Mouse (Mus musculus) naive thymus-derived CD4-positive, alpha-beta T cell, adult 5 months (primary cell): ENCODE measurements around the gene Spata2. TPM values are rescaled to one million over a fixed set of nuclear protein-coding genes. Genes with fewer than 3 reads are reported as not detected.

Experiments used
- polyA plus RNA-seq: library from polyadenylated mRNA; unstranded; fragments of 100-300 nt; shearing (Covaris generic); gene quantifications from one replicate; pipeline ENCODE4 v1.2.1, GENCODE M21; 2017

Gene Spata2
- polyA plus RNA-seq, result 54.8 TPM

GRCm38 (mm10) chr2:167492713-167493636, at the start of gene Spata2:
Spata2 (minus strand) TSS chr2:167492887.

GRCm38 (mm10) chr2:167537476-167538297, 45.0 kb upstream of the Spata2 start, which contains the start of gene Snai1:
Snai1 (plus strand) TSS chr2:167538195.

GRCm38 (mm10) chr2:167491757-167492708, 654 bp downstream of the Spata2 start, which contains the start of gene Rnf114:
Rnf114 (plus strand) TSS chr2:167492645.

Other genes with a start within 250 kb of the Spata2 start
- 18.9 TPM for gene B4galt5, start 143.7 kb downstream of the Spata2 start, polyA plus RNA-seq
- gene Slc9a8, start 71.2 kb downstream of the Spata2 start, polyA plus RNA-seq, result 53.3 TPM
- 246 TPM for gene Rnf114, start 242 bp downstream of the Spata2 start, polyA plus RNA-seq
- not detected for gene Snai1, start 45.3 kb upstream of the Spata2 start, polyA plus RNA-seq
- gene Ube2v1, start 139.2 kb upstream of the Spata2 start, polyA plus RNA-seq, result 194 TPM
- gene Gm20431, start 168.6 kb upstream of the Spata2 start, polyA plus RNA-seq, result 19.2 TPM
- 56.4 TPM for gene Cebpb, start 196.0 kb upstream of the Spata2 start, polyA plus RNA-seq
- 109 TPM for gene Tmem189, start 196.9 kb upstream of the Spata2 start, polyA plus RNA-seq